ENCODE assay signal across 8 mouse cellular contexts in genomic region chr4:109394314-109395074, GRCm38 (mm10). TPM values are rescaled to one million over a fixed set of nuclear protein-coding genes. Genes with fewer than 3 reads are reported as not detected.
A peak's percentile ranks its signal among the peaks of the same experiment; 100 is the strongest.
DNase-seq lines count a peak whose midpoint lies in the region; ATAC-seq and TF ChIP-seq lines count a peak whose summit lies in the region.

No protein-coding gene starts in this region.

- DNase-seq in layer of hippocampus, adult 2 months (ENCODE audit: low spot score in 2 of 2) = no peak
- DNase-seq in layer of hippocampus, postnatal 10 days (ENCODE audit: low spot score in 2 of 2) = no peak
- DNase-seq in embryonic facial prominence, embryonic 14.5 days (ENCODE audit: low spot score) = no peak
- no peak for DNase-seq in midbrain, postnatal 0 days (ENCODE audit: low spot score)
- no peak for DNase-seq in gastrocnemius, adult 2 months
- no peak for DNase-seq in layer of hippocampus, adult 9-10 months (ENCODE audit: low spot score)
- DNase-seq in kidney, postnatal 36 days = no peak

- H3K36me3 ChIP-seq in embryonic facial prominence, embryonic 14.5 days (ENCODE audit: control insufficient read depth, insufficient read depth, low read length) = no peaks in the 10 kb centered on the region
- no peaks in the 10 kb centered on the region for H3K36me3 ChIP-seq in intestine, embryonic 15.5 days
- H3K36me3 ChIP-seq in midbrain, postnatal 0 days (ENCODE audit: insufficient read depth, low read length) = 0 out of 2 replicates have a peak, but pooled peaks cover under 1% of the 10 kb centered on the region

- H3K4me1 ChIP-seq in embryonic facial prominence, embryonic 14.5 days (ENCODE audit: control insufficient read depth, insufficient read depth, low read length) = 0 out of 2 replicates have a peak, but pooled peaks cover 4% of the 10 kb centered on the region
- H3K4me1 ChIP-seq in intestine, embryonic 15.5 days (replicated peaks) = peaks cover 3% of the 10 kb centered on the region; the same call in 1 of the 2 replicates
- H3K4me1 ChIP-seq in midbrain, postnatal 0 days (ENCODE audit: insufficient read depth, low read length) = no peaks in the 10 kb centered on the region

- H3K4me2 ChIP-seq in embryonic facial prominence, embryonic 14.5 days (ENCODE audit: low read depth, low read length) = peak overlapping the region; percentile 49
- peak overlapping the region; percentile 55 for H3K4me2 ChIP-seq in intestine, embryonic 15.5 days (replicated peaks)
- H3K4me2 ChIP-seq in midbrain, postnatal 0 days (ENCODE audit: low read depth, low read length, poor library complexity, severe bottlenecking) = peak overlapping the region; percentile 34

- WGBS in embryonic facial prominence, embryonic 14.5 days = 29% methylated on average over 12 of the region's 13 CpGs
- 22% methylated on average over 13 of the region's 13 CpGs for WGBS in intestine, embryonic 15.5 days
- WGBS in midbrain, postnatal 0 days = 39% methylated on average over 13 of the region's 13 CpGs

- TF ChIP-seq CTCF in layer of hippocampus, adult 2 months (conservative IDR thresholded peaks at IDR 0.05) = no peak
- TF ChIP-seq CTCF in midbrain, postnatal 0 days (IDR thresholded peaks at IDR 0.05) = no peak
- no peak for TF ChIP-seq CTCF in gastrocnemius, adult 2 months (IDR thresholded peaks at IDR 0.05)

- no peak overlapping the region for H3K27ac ChIP-seq in layer of hippocampus, adult 2 months
- no peak overlapping the region for H3K27ac ChIP-seq in embryonic facial prominence, embryonic 14.5 days (replicated peaks; ENCODE audit: low read depth, low read length)
- H3K27ac ChIP-seq in intestine, embryonic 15.5 days = no peak overlapping the region
- no peak overlapping the region for H3K27ac ChIP-seq in midbrain, postnatal 0 days (ENCODE audit: low read depth, low read length)
- no peak overlapping the region for H3K27ac ChIP-seq in gastrocnemius, adult 2 months

- H3K9ac ChIP-seq in embryonic facial prominence, embryonic 14.5 days (ENCODE audit: low read depth, low read length) = peak overlapping the region; percentile 30; the same call in 1 of the 2 replicates
- 0 out of 2 replicates have a peak overlapping the region, but pooled peaks have one; percentile 1 for H3K9ac ChIP-seq in intestine, embryonic 15.5 days
- peak overlapping the region; percentile 30 for H3K9ac ChIP-seq in midbrain, postnatal 0 days (replicated peaks; ENCODE audit: low read length, poor library complexity, severe bottlenecking)

- intact Hi-C loops in gastrocnemius, adult 2 months (cut with DNase I) = no loop called here

- no peaks in the 10 kb centered on the region for H3K9me3 ChIP-seq in embryonic facial prominence, embryonic 14.5 days (ENCODE audit: control insufficient read depth, low read length)
- H3K9me3 ChIP-seq in intestine, embryonic 15.5 days = no peaks in the 10 kb centered on the region
- H3K9me3 ChIP-seq in midbrain, postnatal 0 days (ENCODE audit: low read length) = no peaks in the 10 kb centered on the region

- H3K4me3 ChIP-seq in layer of hippocampus, adult 2 months = peak overlapping the region; percentile 20; the same call in 1 of the 2 replicates
- peak overlapping the region; percentile 13; the same call in 1 of the 2 replicates for H3K4me3 ChIP-seq in embryonic facial prominence, embryonic 14.5 days (ENCODE audit: low read depth, low read length)
- H3K4me3 ChIP-seq in intestine, embryonic 15.5 days (replicated peaks) = peak overlapping the region; percentile 19
- H3K4me3 ChIP-seq in midbrain, postnatal 0 days (ENCODE audit: low read depth, low read length) = peak overlapping the region; percentile 14; the same call in 1 of the 2 replicates
- H3K4me3 ChIP-seq in gastrocnemius, adult 2 months = no peak overlapping the region

- H3K27me3 ChIP-seq in embryonic facial prominence, embryonic 14.5 days (replicated peaks; ENCODE audit: control insufficient read depth, insufficient read depth, low read length) = no peaks in the 10 kb centered on the region
- H3K27me3 ChIP-seq in intestine, embryonic 15.5 days (replicated peaks) = no peaks in the 10 kb centered on the region
- H3K27me3 ChIP-seq in midbrain, postnatal 0 days (ENCODE audit: insufficient read depth, low read length) = no peaks in the 10 kb centered on the region

- peak; percentile 33; the same call in 1 of the 2 replicates for ATAC-seq in embryonic facial prominence, embryonic 14.5 days (ENCODE audit: low read depth)
- peak; percentile 71 for ATAC-seq in intestine, embryonic 15.5 days
- ATAC-seq in midbrain, postnatal 0 days (ENCODE audit: low FRiP score) = peak; percentile 44; the same call in 1 of the 2 replicates

RNA-seq across cellular contexts. Expression of gene Ttc39a, which starts 11.9 kb away (rescaled TPM):
- 1 to 10 TPM; 1.4 to 1.8 TPM for total RNA-seq in layer of hippocampus, adult 2 months (2021)
- total RNA-seq in layer of hippocampus, postnatal 10 days (2021) = 1 to 10 TPM in 1 of 2 experiments, under 1 TPM in 1; 0.83 to 1.1 TPM
- polyA plus RNA-seq in embryonic facial prominence, embryonic 14.5 days (2014; fragmentation: Nextera tagmentation; extraction: Ambion mirVana) = 4.0 and 4.2 TPM in 2 replicates
- polyA plus RNA-seq in intestine, embryonic 15.5 days (2015; fragmentation: Nextera tagmentation; extraction: Ambion mirVana) = 17.0 and 21.5 TPM in 2 replicates
- total RNA-seq in midbrain, postnatal 0 days (2014; rRNA removed) = 3.2 and 5.2 TPM in 2 replicates
- 4.7 TPM in 2 replicates for polyA plus RNA-seq in midbrain, postnatal 0 days (2015; fragmentation: Nextera tagmentation; extraction: Ambion mirVana)
- total RNA-seq in gastrocnemius, adult 2 months (2021) = under 1 TPM in 1 of 2 experiments, not detected in 1; 0.15 TPM
